Mouse (Mus musculus) macrophage (primary cell): ENCODE results near the gene Eif5a. TPM values are rescaled to one million over a fixed set of nuclear protein-coding genes. Genes with fewer than 3 reads are reported as not detected.
"Not testable (repeated sequence)": the region's sequence is repeated elsewhere in the genome, so short reads cannot be mapped to it uniquely, and the experiment has no call there.

Source experiments
- H3K27ac ChIP-seq: fragments of 350-480 bp; formaldehyde crosslinking; 2 replicates; pipeline ENCODE4 v1.9.0; 2021
- H3K36me3 ChIP-seq: fragments of 350-480 bp; formaldehyde crosslinking; 2 replicates; pipeline ENCODE4 v1.9.0; 2021; ENCODE audit errors: inconsistent target
- H3K4me3 ChIP-seq: fragments of 350-480 bp; formaldehyde crosslinking; 2 replicates; pipeline ENCODE4 v1.9.0; 2021; ENCODE audit errors: inconsistent target
- H3K79me2 ChIP-seq: fragments of 350-480 bp; formaldehyde crosslinking; 2 replicates; pipeline ENCODE4 v1.9.0; 2021; ENCODE audit errors: inconsistent target
- WGBS: methylation state at CpG from one replicate; pipeline ENCODE4 v1.1.7; 2026; ENCODE audit warnings: inconsistent platforms; ENCODE audit not compliant: missing documents; 5-methylcytosine and 5-hydroxymethylcytosine counted together
- polyA plus RNA-seq: library from polyadenylated mRNA; stranded (reverse); fragments of 250-400 nt; gene quantifications from 3 replicates; pipeline ENCODE4 v1.2.4, GENCODE M21; 2018; ENCODE audit warnings: inconsistent platforms

Eif5a gene
- polyA plus RNA-seq, 1 experiment from 2014 or later: 339 TPM

DNA sequence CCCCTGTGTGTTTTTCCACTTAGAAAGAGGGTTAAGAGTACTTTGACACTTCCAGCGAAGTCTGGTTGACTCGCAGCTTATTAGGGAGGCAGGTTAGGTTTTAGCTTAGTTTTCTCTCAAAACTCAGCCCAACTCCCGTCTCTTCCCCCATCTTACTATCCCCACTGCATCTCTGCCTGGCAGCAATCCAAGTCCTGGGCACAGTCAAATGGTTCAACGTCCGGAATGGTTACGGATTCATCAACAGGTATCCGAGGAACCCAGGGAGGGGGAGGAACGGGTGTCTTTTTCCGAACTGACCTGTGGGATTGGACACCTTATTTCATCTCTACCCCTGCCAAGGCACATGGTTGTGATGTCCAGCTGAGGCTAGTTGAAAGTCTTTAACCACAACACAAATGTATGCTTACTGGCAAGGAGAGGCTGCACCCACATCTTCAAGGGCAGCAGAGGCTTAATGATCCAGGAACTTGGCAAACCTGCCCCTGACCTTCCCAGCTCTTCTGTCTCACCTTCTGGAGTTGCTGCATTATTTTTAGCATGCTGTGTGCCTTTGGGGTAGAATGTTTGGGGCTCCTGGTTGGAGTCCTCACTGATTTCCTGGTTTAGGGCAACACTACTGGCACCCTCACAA lies 15.1 kb upstream of the Eif5a start:
- no peaks in the 10 kb centered on the region for H3K79me2 ChIP-seq
- H3K36me3 ChIP-seq: no peaks in the 10 kb centered on the region
- 74% methylated on average over 8 of the region's 9 CpGs for WGBS
- H3K4me3 ChIP-seq: no peak overlapping the region
- H3K27ac ChIP-seq: no peak overlapping the region

DNA sequence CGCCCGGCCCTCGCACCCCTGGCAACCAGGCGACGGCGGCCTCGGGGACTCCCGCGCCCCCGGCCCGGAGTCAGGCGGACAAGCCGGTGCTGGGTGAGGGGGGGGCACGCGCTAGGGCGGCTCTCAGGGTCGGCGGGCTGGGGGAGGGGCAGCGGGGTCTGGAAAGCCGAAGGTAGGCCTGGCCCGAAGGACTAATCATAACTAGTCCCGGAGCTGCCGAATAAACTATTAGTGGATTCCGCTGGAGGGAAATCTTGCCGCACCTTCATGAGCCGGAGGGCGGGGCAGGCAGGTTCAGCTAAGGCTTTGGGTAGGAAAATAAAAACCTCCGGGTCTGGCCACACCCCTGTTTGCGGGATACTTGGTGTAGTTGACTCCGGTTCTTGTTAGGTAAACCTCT lies 14.4 kb upstream of the Eif5a start:
- Histone ChIP-seq H3K79me2 (no peaks in the 10 kb centered on the region), H3K4me3 (no peak overlapping the region), H3K27ac (no peak overlapping the region), H3K36me3 (no peaks in the 10 kb centered on the region)
- 2% methylated on average over 25 of the region's 30 CpGs for WGBS

DNA sequence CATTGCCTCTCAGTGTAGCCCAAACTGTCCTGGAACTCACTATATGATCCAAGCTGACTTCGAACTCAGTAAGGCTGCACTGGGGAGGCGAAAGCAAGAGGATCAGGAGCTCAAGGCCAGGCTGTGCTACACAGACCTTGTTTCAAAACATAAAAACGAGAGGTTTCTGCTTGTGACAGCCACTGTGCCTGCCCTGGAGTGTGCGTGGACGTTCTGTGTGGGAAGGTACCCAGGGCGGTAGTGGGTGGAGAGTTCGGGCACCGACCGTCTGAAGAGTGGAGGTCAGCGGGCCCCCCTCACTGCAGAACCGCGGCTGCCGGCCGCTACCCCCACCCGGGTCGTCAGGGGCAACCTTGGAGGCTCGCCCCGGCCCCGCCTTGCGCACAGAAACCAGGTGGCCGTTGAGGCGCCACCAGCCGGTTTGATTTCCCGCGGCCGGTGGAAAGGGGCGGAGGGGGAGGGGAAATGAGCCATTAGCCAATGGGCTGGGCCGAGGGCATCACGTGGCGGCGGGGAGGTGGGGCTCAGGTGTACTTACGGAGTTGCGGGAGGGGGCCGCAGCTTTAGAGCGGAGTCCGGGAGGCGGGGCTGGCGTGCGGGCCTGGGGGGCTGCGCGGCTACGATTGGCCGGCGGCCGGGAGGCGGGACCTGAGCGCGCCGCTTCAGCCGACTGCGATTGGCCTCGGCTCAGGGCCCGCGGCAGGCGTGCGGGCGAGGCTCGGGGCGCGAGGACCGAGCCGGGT lies 13.6 kb upstream of the Eif5a start, which contains the start of gene Ybx2:
Gene Ybx2, plus strand, starts transcription at position 660 of the 743 bp plus-strand sequence.
- Histone ChIP-seq H3K36me3 (no peaks in the 10 kb centered on the region), H3K27ac (no peak within 1 kb of the TSS), H3K79me2 (no peaks in the 10 kb centered on the region), H3K4me3 (no peak within 1 kb of the TSS)
- whole genome bisulfite sequencing: 2% methylated on average over 62 of the region's 62 CpGs

DNA sequence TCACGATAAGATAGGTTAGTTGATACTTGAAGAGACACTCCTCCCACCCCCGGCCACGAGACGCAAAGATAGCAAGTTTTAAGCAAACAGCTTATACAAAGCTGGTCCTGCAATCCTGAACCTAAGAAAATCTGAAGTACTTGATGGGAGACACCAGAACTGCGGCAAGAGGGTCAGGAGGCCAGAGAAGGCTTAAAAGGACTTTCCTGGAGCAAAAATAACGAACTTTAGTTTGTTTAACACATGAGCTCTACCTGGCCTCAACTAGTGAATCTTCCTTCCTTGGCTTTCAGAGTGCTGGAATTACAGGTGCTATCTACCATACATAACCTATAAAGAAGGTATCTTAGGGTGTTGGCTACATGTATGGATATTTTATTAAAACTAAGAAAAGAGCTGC lies 12.9 kb upstream of the Eif5a start:
- WGBS: 22% methylated on average over 6 of the region's 6 CpGs
- no peak overlapping the region for H3K4me3 ChIP-seq
- H3K79me2 ChIP-seq: no peaks in the 10 kb centered on the region
- H3K27ac ChIP-seq: no peak overlapping the region
- H3K36me3 ChIP-seq: no peaks in the 10 kb centered on the region

DNA sequence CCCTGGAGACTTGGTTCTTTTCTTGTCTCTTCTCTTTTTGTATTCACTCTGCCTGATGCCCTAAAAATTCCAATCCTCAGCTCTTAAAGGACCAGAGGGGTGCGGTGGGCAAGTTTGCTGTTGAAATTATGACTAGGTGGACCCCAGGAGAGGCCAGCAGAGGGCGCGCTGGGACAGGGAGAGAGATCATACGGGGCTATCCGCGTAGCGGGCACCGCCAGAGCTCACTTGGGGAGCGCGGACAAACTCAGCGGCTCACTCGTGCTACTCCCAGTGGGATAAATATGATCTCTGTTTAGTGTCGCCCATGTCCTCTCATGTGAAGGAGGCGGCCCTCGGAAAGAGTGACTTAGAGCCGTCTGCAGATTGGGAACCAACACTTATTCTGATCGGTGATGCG lies 12.4 kb upstream of the Eif5a start:
- Histone ChIP-seq H3K79me2 (no peaks in the 10 kb centered on the region), H3K36me3 (no peaks in the 10 kb centered on the region), H3K4me3 (no peak overlapping the region), H3K27ac (no peak overlapping the region)
- WGBS: 2% methylated on average over 17 of the region's 18 CpGs

DNA sequence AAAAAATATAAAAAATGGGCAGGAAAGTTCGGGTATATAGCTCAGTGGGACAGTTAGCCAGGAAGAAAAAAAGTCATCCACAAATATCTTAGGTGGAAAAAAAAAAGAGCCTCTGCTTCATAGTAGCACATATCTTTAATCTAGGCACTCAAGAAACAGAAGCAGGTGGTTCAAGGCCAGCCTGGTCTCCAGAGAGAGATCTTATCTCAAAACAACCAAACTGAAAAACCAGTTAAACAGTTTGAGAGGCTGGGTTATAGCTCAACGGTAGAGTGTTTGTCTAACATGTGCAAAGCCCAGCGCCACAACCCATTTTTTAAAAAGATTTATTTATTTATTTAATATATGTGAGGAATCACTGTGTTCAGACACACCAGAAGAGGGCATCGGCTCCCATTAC lies 11.3 kb upstream of the Eif5a start:
- Histone ChIP-seq H3K79me2 (no peaks in the 10 kb centered on the region), H3K27ac (no peak overlapping the region), H3K36me3 (no peaks in the 10 kb centered on the region), H3K4me3 (no peak overlapping the region)
- WGBS: 71% methylated on average over 4 of the region's 4 CpGs

DNA sequence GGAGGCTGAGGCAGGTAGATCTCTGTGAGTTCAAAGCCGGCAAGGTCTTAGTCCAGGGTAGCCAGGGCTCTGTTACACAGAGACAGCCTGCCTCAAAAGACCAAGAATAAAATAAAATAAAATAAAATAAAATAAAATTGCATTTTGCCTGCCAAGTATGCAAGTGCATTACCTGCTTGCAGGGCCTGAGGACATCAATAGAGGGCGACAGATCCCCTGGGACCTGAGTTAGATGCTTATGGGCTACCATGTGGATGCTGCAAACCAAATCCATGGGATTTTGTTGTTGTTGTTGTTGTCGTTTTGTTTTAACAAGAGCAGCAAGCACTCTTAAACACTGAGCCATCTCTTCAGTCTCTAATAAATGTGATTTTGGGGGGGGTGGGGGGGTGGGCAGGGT lies 10.5 kb upstream of the Eif5a start:
- Histone ChIP-seq H3K36me3 (no peaks in the 10 kb centered on the region), H3K4me3 (no peak overlapping the region), H3K79me2 (no peaks in the 10 kb centered on the region), H3K27ac (no peak overlapping the region)
- WGBS: 72% methylated on average over 3 of the region's 3 CpGs

DNA sequence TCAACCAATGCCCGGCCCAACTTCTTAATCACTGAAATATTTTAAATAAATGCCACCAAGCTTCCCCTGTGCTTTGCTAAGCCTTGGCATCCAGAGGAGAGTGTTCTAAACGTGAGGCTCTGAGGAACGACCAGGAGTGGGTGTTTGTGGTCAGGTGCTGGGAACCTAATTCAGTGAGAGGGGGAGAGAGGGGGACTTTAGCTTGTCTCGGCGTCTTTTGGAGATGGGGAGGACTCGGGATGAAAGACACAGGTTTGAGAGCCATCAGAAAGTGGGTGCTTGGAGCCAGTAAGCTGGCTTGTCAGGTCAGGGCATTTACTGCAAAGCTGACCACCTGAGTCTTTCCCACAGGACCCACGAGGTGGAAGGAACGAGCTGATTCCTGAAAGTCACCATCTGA lies 10.0 kb upstream of the Eif5a start:
- Histone ChIP-seq H3K36me3 (no peaks in the 10 kb centered on the region), H3K27ac (peak overlapping the region; percentile 33; the same call in 1 of the 2 replicates), H3K79me2 (no peaks in the 10 kb centered on the region), H3K4me3 (no peak overlapping the region)
- WGBS: 28% methylated on average over 7 of the region's 8 CpGs

DNA sequence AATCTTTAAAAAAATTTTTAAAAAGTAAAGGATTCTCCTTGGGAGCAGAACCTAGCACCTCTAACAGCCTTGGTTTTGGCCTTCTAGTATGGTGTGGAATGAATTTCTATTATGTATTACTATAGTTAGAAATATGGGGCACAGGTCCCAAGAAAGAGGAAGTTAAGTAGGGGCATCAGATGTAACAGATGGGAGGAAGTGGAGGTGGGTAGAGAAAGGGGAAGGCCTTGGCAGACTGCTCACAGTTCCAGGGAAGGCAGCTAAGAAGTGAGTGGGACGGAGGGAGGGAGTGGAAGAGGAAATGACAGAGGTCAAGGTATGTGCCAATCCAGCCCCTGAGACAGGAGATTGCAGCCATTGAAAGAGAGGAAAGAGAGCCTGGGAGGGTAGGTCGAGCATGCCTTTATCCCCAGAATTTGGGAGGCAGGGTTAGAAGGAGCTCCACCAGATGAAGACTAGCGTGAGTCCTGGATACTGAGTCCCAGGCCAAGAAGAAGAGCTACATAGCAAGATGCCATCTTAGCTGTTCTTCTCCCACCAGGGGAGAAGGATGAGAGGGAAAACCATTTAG lies 9.3 kb upstream of the Eif5a start:
- H3K79me2 ChIP-seq: no peaks in the 10 kb centered on the region
- no peaks in the 10 kb centered on the region for H3K36me3 ChIP-seq
- H3K27ac ChIP-seq: peak overlapping the region; percentile 33
- 5% methylated on average over 3 of the region's 3 CpGs for WGBS
- H3K4me3 ChIP-seq: no peak overlapping the region

DNA sequence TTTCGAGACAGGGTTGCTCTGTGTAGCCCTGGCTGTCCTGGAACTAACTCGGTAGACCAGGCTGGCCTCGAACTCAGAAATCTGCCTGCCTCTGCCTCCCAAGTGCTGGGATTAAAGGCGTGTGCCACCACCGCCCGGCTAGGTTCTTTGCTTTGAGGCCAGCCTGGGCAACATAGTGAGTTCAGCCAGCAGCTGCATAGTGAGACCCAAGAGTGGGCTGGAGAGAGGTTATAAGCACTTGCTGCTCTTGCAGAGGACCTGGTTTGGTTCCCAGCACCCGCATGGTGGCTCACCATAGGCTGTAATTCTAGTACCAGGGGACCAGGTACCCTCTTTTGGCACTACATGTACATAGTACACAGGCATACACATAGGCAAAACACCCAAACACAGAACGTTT lies 8.4 kb upstream of the Eif5a start:
- H3K27ac ChIP-seq, H3K4me3 ChIP-seq, H3K36me3 ChIP-seq, H3K79me2 ChIP-seq: not testable (repeated sequence)
- WGBS: 89% methylated on average over 8 of the region's 8 CpGs

DNA sequence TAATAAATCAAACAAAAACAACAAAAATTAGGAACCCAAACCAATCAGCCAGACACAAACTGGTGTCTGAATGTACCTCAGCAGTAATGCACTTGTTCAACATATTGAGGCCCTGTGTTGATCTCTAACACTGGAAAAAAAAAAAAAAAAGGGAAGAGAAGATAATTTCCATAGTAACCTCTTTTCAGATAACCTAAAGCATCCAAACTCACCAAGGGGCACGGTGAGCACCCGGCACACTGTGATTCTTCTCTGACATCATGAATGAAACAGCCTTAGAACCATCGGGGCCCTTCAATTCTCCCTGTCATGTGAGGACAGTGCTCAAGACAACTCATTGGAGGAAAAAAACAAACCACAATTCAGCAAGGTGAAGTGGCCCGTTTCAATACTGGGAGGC lies 8.0 kb upstream of the Eif5a start:
- Histone ChIP-seq H3K4me3 (no peak overlapping the region), H3K79me2 (no peaks in the 10 kb centered on the region), H3K36me3 (no peaks in the 10 kb centered on the region), H3K27ac (no peak overlapping the region)
- WGBS: 57% methylated on average over 4 of the region's 4 CpGs

DNA sequence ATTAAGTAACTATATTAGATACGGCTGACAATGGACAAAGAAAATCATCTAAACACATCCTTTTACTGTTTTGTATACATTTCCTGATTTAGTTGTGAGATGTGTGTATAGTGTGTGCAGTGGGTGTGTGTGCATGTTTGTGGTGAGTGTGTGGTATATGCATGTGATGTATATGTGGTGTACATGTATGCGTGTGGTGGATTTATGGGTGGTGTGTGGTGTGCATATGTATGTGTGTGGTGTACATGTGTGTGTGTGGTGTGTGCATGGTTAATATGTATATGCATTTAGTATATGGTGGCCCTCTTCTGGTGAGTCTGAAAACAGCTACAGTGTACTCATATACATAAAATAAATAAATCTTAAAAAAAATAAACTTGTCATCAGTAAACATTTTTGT lies 5.7 kb upstream of the Eif5a start:
- Histone ChIP-seq H3K4me3 (no peak overlapping the region), H3K27ac (no peak overlapping the region), H3K36me3 (no peaks in the 10 kb centered on the region), H3K79me2 (no peaks in the 10 kb centered on the region)
- WGBS: 95% methylated on average over 2 of the region's 2 CpGs

DNA sequence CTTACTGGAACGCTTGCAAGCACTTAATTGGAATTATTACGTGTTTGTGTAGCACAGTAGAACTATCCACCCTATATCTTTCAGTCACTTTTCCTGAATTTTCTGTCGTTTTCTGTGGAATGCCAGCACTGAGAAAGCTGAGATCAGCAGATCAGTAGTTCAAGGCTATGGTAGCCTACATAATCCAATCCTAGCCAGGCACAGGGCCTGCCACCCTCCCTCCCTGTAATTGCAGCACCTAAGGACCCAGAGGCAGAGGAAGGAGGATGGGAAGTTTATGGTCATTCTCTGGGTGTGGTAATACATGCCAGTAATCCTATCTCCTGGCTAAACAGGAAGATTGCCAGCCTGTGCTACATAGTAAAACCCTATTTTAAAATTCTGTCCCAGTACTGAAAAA lies 1.0 kb upstream of the Eif5a start:
- Histone ChIP-seq H3K4me3 (peak overlapping the region; percentile 67; the same call in 1 of the 2 replicates), H3K79me2 (peaks cover 25% of the 10 kb centered on the region), H3K27ac (peak overlapping the region; percentile 85), H3K36me3 (peaks cover 10% of the 10 kb centered on the region; the same call in 1 of the 2 replicates)
- WGBS: 80% methylated on average over 3 of the region's 3 CpGs

DNA sequence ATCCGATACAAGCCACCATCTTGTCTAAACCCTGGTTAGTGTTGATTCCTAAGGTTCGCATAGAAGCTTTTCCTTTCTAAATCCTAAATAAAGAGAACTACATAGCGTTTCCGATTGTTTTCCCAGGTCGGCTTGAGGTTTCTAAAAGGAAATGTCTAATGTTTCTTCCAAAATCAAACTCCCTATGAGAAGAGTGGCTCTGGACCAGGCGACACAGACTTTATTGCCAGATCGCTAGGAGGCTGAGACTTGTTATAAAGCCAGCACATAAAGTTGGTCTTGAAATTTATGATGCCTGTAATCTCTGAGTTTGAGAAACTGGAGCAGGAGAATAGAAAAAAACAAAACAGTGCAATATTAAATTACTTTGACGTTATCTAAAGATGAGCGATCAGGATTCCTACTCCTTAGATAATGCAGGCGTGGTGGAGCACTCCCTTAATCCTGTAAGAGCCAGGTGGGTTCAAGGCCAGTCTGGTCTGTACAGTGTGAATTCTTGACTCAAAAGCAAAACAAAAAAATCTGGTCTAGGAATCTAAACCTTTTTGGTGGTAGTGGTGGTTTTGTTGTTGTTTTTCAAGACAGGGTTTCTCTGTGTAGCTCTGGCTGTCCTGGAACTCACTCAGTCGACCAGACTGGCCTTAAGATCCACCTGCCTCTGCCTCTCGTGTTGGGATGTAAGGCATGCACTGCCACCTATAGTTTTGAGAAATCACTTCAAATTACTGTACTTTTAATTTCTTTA lies 426 bp upstream of the Eif5a start:
- peaks cover 31% of the 10 kb centered on the region for H3K79me2 ChIP-seq
- H3K4me3 ChIP-seq: peak overlapping the region; percentile 67
- peak overlapping the region; percentile 85 for H3K27ac ChIP-seq
- H3K36me3 ChIP-seq: peaks cover 15% of the 10 kb centered on the region; the same call in 1 of the 2 replicates
- 9% methylated on average over 12 of the region's 12 CpGs for WGBS
